Mouse (Mus musculus): Measurements from ENCODE around the gene Tgds.
"Not testable (repeated sequence)": the region's sequence is repeated elsewhere in the genome, so short reads cannot be mapped to it uniquely, and the experiment has no call there.

The Tgds gene

GRCm38 (mm10) chr14:118131931-118132641, 469 bp downstream of the Tgds start:
- no peak for DNase-seq

- DNase-seq: no peak
Measured at GRCm38 (mm10) chr14:118131472-118131871, 1.1 kb downstream of the Tgds start.

GRCm38 (mm10) chr14:118126301-118126700, 6.3 kb downstream of the Tgds start:
- DNase-seq: no peak

GRCm38 (mm10) chr14:118124771-118125170, 7.8 kb downstream of the Tgds start:
- no peak for DNase-seq

- no peak for DNase-seq
Measured at GRCm38 (mm10) chr14:118124129-118124528, 8.4 kb downstream of the Tgds start.

GRCm38 (mm10) chr14:118113116-118113515, 19.4 kb downstream of the Tgds start:
- DNase-seq: no peak

GRCm38 (mm10) chr14:118107479-118107878, 25.1 kb downstream of the Tgds start:
- DNase-seq: not testable (repeated sequence)

GRCm38 (mm10) chr14:118101227-118101990, 31.1 kb downstream of the Tgds start:
- no peak for DNase-seq

- no peak for DNase-seq
Measured at GRCm38 (mm10) chr14:118098265-118098664, 34.3 kb downstream of the Tgds start.

- no peak for DNase-seq
Measured at GRCm38 (mm10) chr14:118089806-118090392, 42.7 kb downstream of the Tgds start.

- DNase-seq: peak; percentile 87
Measured at GRCm38 (mm10) chr14:118089215-118089805, 43.2 kb downstream of the Tgds start.

- no peak for DNase-seq
Measured at GRCm38 (mm10) chr14:118088437-118089207, 43.9 kb downstream of the Tgds start.

GRCm38 (mm10) chr14:118086271-118087035, 46.1 kb downstream of the Tgds start:
- DNase-seq: no peak

GRCm38 (mm10) chr14:118083851-118084250, 48.7 kb downstream of the Tgds start:
- DNase-seq: no peak

GRCm38 (mm10) chr14:118080606-118081005, 51.9 kb downstream of the Tgds start:
- no peak for DNase-seq

- no peak for DNase-seq
Measured at GRCm38 (mm10) chr14:118070100-118070499, 62.5 kb downstream of the Tgds start.

- DNase-seq: no peak
Measured at GRCm38 (mm10) chr14:118069439-118070079, 63.0 kb downstream of the Tgds start.
